Mouse (Mus musculus) spleen, postnatal 4 days (tissue): ENCODE data around the gene Dgki.

Experiments used
- DNase-seq, 2 experiments: peaks; one replicate each; pipeline ENCODE4 v3.0.0; 2022; ENCODE audit warnings: low spot score in 2 of 2

Gene Dgki

GRCm38 (mm10) chr6:37016046-37016445 is 283.9 kb downstream of the Dgki start:
- no peak for DNase-seq

GRCm38 (mm10) chr6:37011597-37011996 is 288.4 kb downstream of the Dgki start:
- DNase-seq, result no peak

- DNase-seq, result no peak
Observed at GRCm38 (mm10) chr6:37007573-37007972, 292.4 kb downstream of the Dgki start.

GRCm38 (mm10) chr6:37004914-37005313 is 295.1 kb downstream of the Dgki start:
- DNase-seq, result no peak

- no peak for DNase-seq
Observed at GRCm38 (mm10) chr6:37003235-37003634, 296.7 kb downstream of the Dgki start.

- DNase-seq, result no peak
Observed at GRCm38 (mm10) chr6:36998942-36999341, 301.0 kb downstream of the Dgki start.

GRCm38 (mm10) chr6:36994329-36994728 is 305.7 kb downstream of the Dgki start:
- DNase-seq, result no peak

GRCm38 (mm10) chr6:36990186-36990585 is 309.8 kb downstream of the Dgki start:
- no peak for DNase-seq

GRCm38 (mm10) chr6:36988800-36989199 is 311.2 kb downstream of the Dgki start:
- DNase-seq, result no peak

GRCm38 (mm10) chr6:36981646-36982045 is 318.3 kb downstream of the Dgki start:
- no peak for DNase-seq

GRCm38 (mm10) chr6:36980475-36980874 is 319.5 kb downstream of the Dgki start:
- no peak for DNase-seq

- DNase-seq, result no peak
Observed at GRCm38 (mm10) chr6:36978176-36978575, 321.8 kb downstream of the Dgki start.

- no peak for DNase-seq
Observed at GRCm38 (mm10) chr6:36973096-36973495, 326.9 kb downstream of the Dgki start.

GRCm38 (mm10) chr6:36972494-36972893 is 327.5 kb downstream of the Dgki start:
- no peak for DNase-seq

GRCm38 (mm10) chr6:36969249-36969885 is 330.6 kb downstream of the Dgki start:
- no peak for DNase-seq

GRCm38 (mm10) chr6:36960658-36961057 is 339.3 kb downstream of the Dgki start:
- DNase-seq, result no peak

GRCm38 (mm10) chr6:36955293-36955692 is 344.7 kb downstream of the Dgki start:
- DNase-seq, result no peak

GRCm38 (mm10) chr6:36950648-36951047 is 349.3 kb downstream of the Dgki start:
- DNase-seq, result no peak

- DNase-seq, result no peak
Observed at GRCm38 (mm10) chr6:36947861-36948260, 352.1 kb downstream of the Dgki start.

GRCm38 (mm10) chr6:36937527-36937926 is 362.5 kb downstream of the Dgki start:
- DNase-seq, result no peak

- no peak for DNase-seq
Observed at GRCm38 (mm10) chr6:36936816-36937215, 363.2 kb downstream of the Dgki start.

- no peak for DNase-seq
Observed at GRCm38 (mm10) chr6:36931473-36931872, 368.5 kb downstream of the Dgki start.

GRCm38 (mm10) chr6:36929781-36930180 is 370.2 kb downstream of the Dgki start:
- no peak for DNase-seq

- DNase-seq, result no peak
Observed at GRCm38 (mm10) chr6:36926455-36926854, 373.5 kb downstream of the Dgki start.
